Mouse (Mus musculus): ENCODE measurements around the gene Ccdc57. TPM values are rescaled to one million over a fixed set of nuclear protein-coding genes. Genes with fewer than 3 reads are reported as not detected.

Ccdc57 gene
- polyA plus RNA-seq, 1 experiment from 2014 or later, result 4.5 TPM

GRCm38 (mm10) chr11:120969742-120970141, 37.1 kb upstream of the Ccdc57 start:
- ATAC-seq (replicated peaks; ENCODE audit: insufficient number of reproducible peaks, low FRiP score, low TSS enrichment, low read depth), result no peak
- 93% methylated on average over 5 of the region's 5 CpGs for WGBS
- no peak overlapping the region for H3K4me2 ChIP-seq (ENCODE audit: low read depth, low read length)
- H3K4me1 ChIP-seq (ENCODE audit: control insufficient read depth, insufficient read depth, low read length), result peaks cover 2% of the 10 kb centered on the region; the same call in 1 of the 2 replicates
- DNase-seq (ENCODE audit: low spot score), result no peak
- H3K9me3 ChIP-seq (replicated peaks; ENCODE audit: control insufficient read depth, low read length), result no peaks in the 10 kb centered on the region
- no peaks in the 10 kb centered on the region for H3K27me3 ChIP-seq (ENCODE audit: control insufficient read depth, insufficient read depth, low read length)
- H3K9ac ChIP-seq (replicated peaks; ENCODE audit: low read length), result no peak overlapping the region
- H3K27ac ChIP-seq (replicated peaks; ENCODE audit: low read depth, low read length), result no peak overlapping the region
- H3K4me3 ChIP-seq (ENCODE audit: low read depth, low read length), result no peak overlapping the region
- H3K36me3 ChIP-seq (replicated peaks; ENCODE audit: control insufficient read depth, insufficient read depth, low read depth, low read length), result peaks cover 47% of the 10 kb centered on the region

GRCm38 (mm10) chr11:120965587-120965986, 32.9 kb upstream of the Ccdc57 start:
- WGBS, result 70% methylated on average over 4 of the region's 4 CpGs
- Histone ChIP-seq H3K27ac (replicated peaks; ENCODE audit: low read depth, low read length) (no peak overlapping the region), H3K36me3 (replicated peaks; ENCODE audit: control insufficient read depth, insufficient read depth, low read depth, low read length) (peaks cover 52% of the 10 kb centered on the region)

GRCm38 (mm10) chr11:120964195-120965157, 31.8 kb upstream of the Ccdc57 start:
- H3K4me2 ChIP-seq (ENCODE audit: low read depth, low read length), result no peak overlapping the region
- no peaks in the 10 kb centered on the region for H3K27me3 ChIP-seq (ENCODE audit: control insufficient read depth, insufficient read depth, low read length)
- ATAC-seq (replicated peaks; ENCODE audit: insufficient number of reproducible peaks, low FRiP score, low TSS enrichment, low read depth), result no peak
- 90% methylated on average over 10 of the region's 10 CpGs for WGBS
- DNase-seq (ENCODE audit: low spot score), result no peak
- H3K9ac ChIP-seq (replicated peaks; ENCODE audit: low read length), result no peak overlapping the region
- no peak overlapping the region for H3K4me3 ChIP-seq (ENCODE audit: low read depth, low read length)
- H3K9me3 ChIP-seq (replicated peaks; ENCODE audit: control insufficient read depth, low read length), result no peaks in the 10 kb centered on the region
- H3K36me3 ChIP-seq (replicated peaks; ENCODE audit: control insufficient read depth, insufficient read depth, low read depth, low read length), result peaks cover 46% of the 10 kb centered on the region
- peaks cover 2% of the 10 kb centered on the region; the same call in 1 of the 2 replicates for H3K4me1 ChIP-seq (ENCODE audit: control insufficient read depth, insufficient read depth, low read length)
- H3K27ac ChIP-seq (replicated peaks; ENCODE audit: low read depth, low read length), result no peak overlapping the region

More at GRCm38 (mm10) chr11:120965587-120965986, 32.9 kb upstream of the Ccdc57 start:
- Histone ChIP-seq H3K4me2 (ENCODE audit: low read depth, low read length) (no peak overlapping the region), H3K4me1 (ENCODE audit: control insufficient read depth, insufficient read depth, low read length) (peaks cover 2% of the 10 kb centered on the region; the same call in 1 of the 2 replicates), H3K9me3 (replicated peaks; ENCODE audit: control insufficient read depth, low read length) (no peaks in the 10 kb centered on the region), H3K9ac (replicated peaks; ENCODE audit: low read length) (no peak overlapping the region), H3K4me3 (ENCODE audit: low read depth, low read length) (no peak overlapping the region), H3K27me3 (ENCODE audit: control insufficient read depth, insufficient read depth, low read length) (no peaks in the 10 kb centered on the region)
- DNase-seq (ENCODE audit: low spot score) (no peak), ATAC-seq (replicated peaks; ENCODE audit: insufficient number of reproducible peaks, low FRiP score, low TSS enrichment, low read depth) (no peak)

- Histone ChIP-seq H3K27me3 (ENCODE audit: control insufficient read depth, insufficient read depth, low read length) (no peaks in the 10 kb centered on the region), H3K27ac (replicated peaks; ENCODE audit: low read depth, low read length) (no peak overlapping the region), H3K4me1 (ENCODE audit: control insufficient read depth, insufficient read depth, low read length) (peaks cover 2% of the 10 kb centered on the region; the same call in 1 of the 2 replicates), H3K4me3 (ENCODE audit: low read depth, low read length) (no peak overlapping the region), H3K4me2 (ENCODE audit: low read depth, low read length) (no peak overlapping the region), H3K9me3 (replicated peaks; ENCODE audit: control insufficient read depth, low read length) (no peaks in the 10 kb centered on the region), H3K36me3 (replicated peaks; ENCODE audit: control insufficient read depth, insufficient read depth, low read depth, low read length) (peaks cover 46% of the 10 kb centered on the region), H3K9ac (replicated peaks; ENCODE audit: low read length) (no peak overlapping the region)
- ATAC-seq (replicated peaks; ENCODE audit: insufficient number of reproducible peaks, low FRiP score, low TSS enrichment, low read depth), result no peak
- 91% methylated on average over 7 of the region's 7 CpGs for WGBS
- no peak for DNase-seq (ENCODE audit: low spot score)
Measured at GRCm38 (mm10) chr11:120962909-120963308, 30.2 kb upstream of the Ccdc57 start.

GRCm38 (mm10) chr11:120962050-120962771, 29.5 kb upstream of the Ccdc57 start:
- H3K27ac ChIP-seq (replicated peaks; ENCODE audit: low read depth, low read length), result no peak overlapping the region
- H3K9me3 ChIP-seq (replicated peaks; ENCODE audit: control insufficient read depth, low read length), result no peaks in the 10 kb centered on the region
- 91% methylated on average over 13 of the region's 13 CpGs for WGBS
- ATAC-seq (replicated peaks; ENCODE audit: insufficient number of reproducible peaks, low FRiP score, low TSS enrichment, low read depth), result no peak
- no peak overlapping the region for H3K9ac ChIP-seq (replicated peaks; ENCODE audit: low read length)
- no peaks in the 10 kb centered on the region for H3K27me3 ChIP-seq (ENCODE audit: control insufficient read depth, insufficient read depth, low read length)
- H3K36me3 ChIP-seq (replicated peaks; ENCODE audit: control insufficient read depth, insufficient read depth, low read depth, low read length), result peaks cover 39% of the 10 kb centered on the region
- no peak for DNase-seq (ENCODE audit: low spot score)
- peaks cover 2% of the 10 kb centered on the region; the same call in 1 of the 2 replicates for H3K4me1 ChIP-seq (ENCODE audit: control insufficient read depth, insufficient read depth, low read length)
- no peak overlapping the region for H3K4me2 ChIP-seq (ENCODE audit: low read depth, low read length)
- H3K4me3 ChIP-seq (ENCODE audit: low read depth, low read length), result no peak overlapping the region

- Histone ChIP-seq H3K36me3 (replicated peaks; ENCODE audit: control insufficient read depth, insufficient read depth, low read depth, low read length) (peaks cover 34% of the 10 kb centered on the region), H3K4me3 (ENCODE audit: low read depth, low read length) (no peak overlapping the region)
- no peak for ATAC-seq (replicated peaks; ENCODE audit: insufficient number of reproducible peaks, low FRiP score, low TSS enrichment, low read depth)
Measured at GRCm38 (mm10) chr11:120961594-120961993, 28.9 kb upstream of the Ccdc57 start.

GRCm38 (mm10) chr11:120960248-120960647, 27.6 kb upstream of the Ccdc57 start:
- no peaks in the 10 kb centered on the region for H3K27me3 ChIP-seq (ENCODE audit: control insufficient read depth, insufficient read depth, low read length)
- WGBS, result 65% methylated on average over 1 of the region's 1 CpGs
- no peaks in the 10 kb centered on the region for H3K9me3 ChIP-seq (replicated peaks; ENCODE audit: control insufficient read depth, low read length)
- ATAC-seq (replicated peaks; ENCODE audit: insufficient number of reproducible peaks, low FRiP score, low TSS enrichment, low read depth) (no peak), DNase-seq (ENCODE audit: low spot score) (no peak)
- H3K36me3 ChIP-seq (replicated peaks; ENCODE audit: control insufficient read depth, insufficient read depth, low read depth, low read length), result peaks cover 28% of the 10 kb centered on the region
- no peak overlapping the region for H3K9ac ChIP-seq (replicated peaks; ENCODE audit: low read length)
- H3K27ac ChIP-seq (replicated peaks; ENCODE audit: low read depth, low read length), result no peak overlapping the region
- H3K4me3 ChIP-seq (ENCODE audit: low read depth, low read length), result no peak overlapping the region
- H3K4me1 ChIP-seq (ENCODE audit: control insufficient read depth, insufficient read depth, low read length), result no peaks in the 10 kb centered on the region
- no peak overlapping the region for H3K4me2 ChIP-seq (ENCODE audit: low read depth, low read length)

More at GRCm38 (mm10) chr11:120961594-120961993, 28.9 kb upstream of the Ccdc57 start:
- no peak overlapping the region for H3K4me2 ChIP-seq (ENCODE audit: low read depth, low read length)
- H3K27ac ChIP-seq (replicated peaks; ENCODE audit: low read depth, low read length), result no peak overlapping the region
- no peaks in the 10 kb centered on the region for H3K27me3 ChIP-seq (ENCODE audit: control insufficient read depth, insufficient read depth, low read length)
- H3K9me3 ChIP-seq (replicated peaks; ENCODE audit: control insufficient read depth, low read length), result no peaks in the 10 kb centered on the region
- no peak overlapping the region for H3K9ac ChIP-seq (replicated peaks; ENCODE audit: low read length)
- WGBS, result 91% methylated on average over 7 of the region's 7 CpGs
- no peak for DNase-seq (ENCODE audit: low spot score)
- H3K4me1 ChIP-seq (ENCODE audit: control insufficient read depth, insufficient read depth, low read length), result peaks cover 2% of the 10 kb centered on the region; the same call in 1 of the 2 replicates
